Mouse (Mus musculus) hindbrain, embryonic 13.5 days (tissue): ENCODE measurements around the gene 2610528A11Rik. TPM values are rescaled to one million over a fixed set of nuclear protein-coding genes. Genes with fewer than 3 reads are reported as not detected.

Experiments used
- ATAC-seq: fragments of 200-750 bp; cut with Nextera tagmentation; 2 replicates; pipeline ENCODE4 v1.8.0; 2017; ENCODE audit warnings: moderate TSS enrichment; ENCODE audit not compliant: low FRiP score
- H3K27ac ChIP-seq: fragments of 300-500 bp; sonication (generic); 2 replicates; pipeline ENCODE4 v1.5.1; 2015; ENCODE audit warnings: inconsistent platforms, mild to moderate bottlenecking, moderate library complexity
- H3K27me3 ChIP-seq: fragments of 300-500 bp; sonication (generic); 2 replicates; pipeline ENCODE4 v1.6.1; 2015; ENCODE audit warnings: mild to moderate bottlenecking, inconsistent platforms
- H3K36me3 ChIP-seq: fragments of 300-500 bp; sonication (generic); 2 replicates; pipeline ENCODE4 v1.6.1; 2015; ENCODE audit warnings: mild to moderate bottlenecking, inconsistent platforms
- H3K4me1 ChIP-seq: fragments of 300-500 bp; sonication (generic); replicated peaks from 2 replicates; pipeline ENCODE4 v1.6.1; 2015; ENCODE audit warnings: inconsistent platforms
- H3K4me2 ChIP-seq: fragments of 300-500 bp; sonication (generic); 2 replicates; pipeline ENCODE4 v1.6.1; 2015; ENCODE audit warnings: inconsistent platforms, mild to moderate bottlenecking, moderate library complexity
- H3K4me3 ChIP-seq: fragments of 300-500 bp; sonication (generic); 2 replicates; pipeline ENCODE4 v1.5.1; 2015; ENCODE audit warnings: mild to moderate bottlenecking, inconsistent platforms
- H3K9ac ChIP-seq: fragments of 300-500 bp; sonication (generic); 2 replicates; pipeline ENCODE4 v1.6.1; 2015; ENCODE audit warnings: mild to moderate bottlenecking, inconsistent platforms
- H3K9me3 ChIP-seq: fragments of 300-500 bp; sonication (generic); 2 replicates; pipeline ENCODE4 v1.6.1; 2016; ENCODE audit warnings: inconsistent platforms
- WGBS: fragments of 180-500 bp; shearing (Covaris S2); methylation state at CpG from one replicate; pipeline ENCODE4 v1.1.7; 2015; 5-methylcytosine and 5-hydroxymethylcytosine counted together
- polyA plus RNA-seq: library from polyadenylated mRNA; unstranded; fragments of >200 nt; fragmentation: Nextera tagmentation; extraction: Ambion mirVana; gene quantifications from 2 replicates; pipeline ENCODE4 v1.2.1, GENCODE M21; 2015

The 2610528A11Rik gene
- polyA plus RNA-seq, 1 experiment from 2014 or later = 0.47 TPM

GRCm38 (mm10) chr14:37111371-37111770 is 2.5 kb downstream of the 2610528A11Rik start:
- no peaks in the 10 kb centered on the region for H3K9me3 ChIP-seq
- H3K27me3 ChIP-seq = no peaks in the 10 kb centered on the region
- ATAC-seq = no peak
- no peaks in the 10 kb centered on the region for H3K4me1 ChIP-seq
- H3K9ac ChIP-seq = no peak overlapping the region
- H3K27ac ChIP-seq = no peak overlapping the region
- no peak overlapping the region for H3K4me2 ChIP-seq
- H3K36me3 ChIP-seq = no peaks in the 10 kb centered on the region
- no peak overlapping the region for H3K4me3 ChIP-seq

GRCm38 (mm10) chr14:37110456-37110855 is 3.4 kb downstream of the 2610528A11Rik start:
- ATAC-seq = no peak
- H3K9ac ChIP-seq = no peak overlapping the region
- no peaks in the 10 kb centered on the region for H3K9me3 ChIP-seq
- no peaks in the 10 kb centered on the region for H3K36me3 ChIP-seq
- no peak overlapping the region for H3K27ac ChIP-seq
- 83% methylated on average over 2 of the region's 2 CpGs for WGBS
- H3K4me3 ChIP-seq = no peak overlapping the region
- H3K4me1 ChIP-seq = no peaks in the 10 kb centered on the region
- no peak overlapping the region for H3K4me2 ChIP-seq
- no peaks in the 10 kb centered on the region for H3K27me3 ChIP-seq

DNA sequence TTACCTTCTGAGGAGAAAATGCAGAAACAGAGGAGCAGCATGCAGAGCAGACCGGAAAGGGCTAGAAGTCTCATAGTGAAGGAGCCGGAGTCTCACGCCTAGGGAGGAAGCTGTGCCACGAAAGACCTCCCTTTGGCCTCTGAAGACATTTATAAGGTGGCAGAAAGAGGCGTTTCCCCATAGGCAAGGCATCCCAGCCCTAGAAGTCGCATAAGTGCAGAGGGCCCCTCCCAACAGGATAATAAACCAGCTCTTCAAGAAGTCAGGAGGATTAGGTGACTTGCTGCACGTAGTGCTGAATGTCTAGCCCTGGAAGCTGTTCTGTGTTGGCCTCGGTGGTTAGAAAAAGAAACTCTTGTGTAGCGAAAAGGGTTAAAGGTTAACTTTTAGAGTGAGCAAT is 3.8 kb downstream of the 2610528A11Rik start:
- ATAC-seq = no peak
- Histone ChIP-seq H3K4me2 (no peak overlapping the region), H3K4me3 (no peak overlapping the region), H3K9ac (no peak overlapping the region), H3K4me1 (no peaks in the 10 kb centered on the region), H3K36me3 (no peaks in the 10 kb centered on the region), H3K9me3 (no peaks in the 10 kb centered on the region), H3K27me3 (no peaks in the 10 kb centered on the region), H3K27ac (no peak overlapping the region)
- WGBS = 73% methylated on average over 9 of the region's 9 CpGs

DNA sequence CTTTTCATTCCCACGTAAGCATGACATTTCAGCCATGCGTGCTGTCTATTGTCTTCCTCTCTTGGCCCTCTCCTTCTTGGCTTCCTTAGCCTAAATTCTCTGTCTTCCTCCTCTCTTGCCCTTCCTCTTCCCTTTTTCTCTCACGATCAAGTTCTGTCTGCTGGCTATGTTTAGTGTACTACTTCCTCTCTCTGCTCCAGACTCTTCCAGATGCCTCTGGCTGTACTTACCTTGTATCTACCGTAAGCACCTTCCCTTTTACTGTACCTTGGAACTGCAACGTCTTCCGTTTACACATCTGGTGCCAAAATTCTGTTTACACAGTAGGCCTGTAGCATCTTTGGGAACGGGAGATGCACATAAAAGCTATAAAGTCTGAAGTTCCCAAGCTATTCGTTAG is 4.4 kb downstream of the 2610528A11Rik start:
- Histone ChIP-seq H3K36me3 (no peaks in the 10 kb centered on the region), H3K9ac (no peak overlapping the region), H3K9me3 (no peaks in the 10 kb centered on the region), H3K4me2 (no peak overlapping the region), H3K4me3 (no peak overlapping the region), H3K4me1 (no peaks in the 10 kb centered on the region), H3K27me3 (no peaks in the 10 kb centered on the region), H3K27ac (no peak overlapping the region)
- ATAC-seq = no peak
- WGBS = 90% methylated on average over 8 of the region's 8 CpGs

DNA sequence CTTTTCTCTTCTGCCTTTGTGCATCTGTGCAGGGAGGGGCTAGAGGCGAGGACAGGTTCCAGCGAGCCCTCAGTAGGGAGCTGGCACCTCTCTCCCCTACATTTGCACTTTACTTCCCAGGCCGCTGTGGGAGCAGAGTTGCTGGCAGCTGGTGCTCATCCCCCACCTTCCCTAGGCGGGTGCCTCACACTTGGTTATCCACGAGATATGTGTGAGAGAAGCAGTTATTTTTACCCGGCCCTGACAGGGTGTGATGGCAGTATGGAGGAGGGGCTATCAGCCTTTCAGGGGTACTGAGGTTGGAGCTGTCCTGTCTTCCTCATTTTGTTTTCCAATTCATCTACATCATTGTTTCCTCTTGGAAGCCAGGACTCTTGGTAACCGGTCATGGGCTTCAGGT is 8.0 kb downstream of the 2610528A11Rik start:
- Histone ChIP-seq H3K4me1 (no peaks in the 10 kb centered on the region), H3K27ac (no peak overlapping the region), H3K27me3 (0 out of 2 replicates have a peak, but pooled peaks cover 7% of the 10 kb centered on the region), H3K36me3 (no peaks in the 10 kb centered on the region), H3K9me3 (no peaks in the 10 kb centered on the region), H3K4me3 (no peak overlapping the region), H3K9ac (no peak overlapping the region), H3K4me2 (no peak overlapping the region)
- no peak for ATAC-seq
- 41% methylated on average over 7 of the region's 7 CpGs for WGBS

DNA sequence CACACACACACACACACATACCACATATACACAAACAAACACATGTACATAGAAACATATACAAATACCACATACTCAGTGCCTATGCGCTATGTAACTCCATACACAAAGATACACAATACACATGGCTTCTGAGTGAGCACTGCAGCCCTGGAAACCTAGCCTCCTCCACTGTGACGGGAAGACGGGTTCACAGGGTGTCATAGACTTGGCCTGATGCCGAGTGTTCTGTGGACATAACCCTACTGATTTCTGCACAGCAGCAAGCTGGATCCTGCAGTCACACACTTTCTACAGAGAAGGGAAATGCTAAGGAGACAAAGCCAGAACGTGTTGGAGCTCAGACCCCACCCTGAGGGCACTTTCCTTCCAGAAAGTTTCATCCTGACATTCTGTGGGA is 9.1 kb downstream of the 2610528A11Rik start:
- no peaks in the 10 kb centered on the region for H3K36me3 ChIP-seq
- H3K27me3 ChIP-seq = 0 out of 2 replicates have a peak, but pooled peaks cover 10% of the 10 kb centered on the region
- no peaks in the 10 kb centered on the region for H3K4me1 ChIP-seq
- no peak overlapping the region for H3K4me2 ChIP-seq
- H3K4me3 ChIP-seq = no peak overlapping the region
- 0 out of 2 replicates have a peak, but pooled peaks have one; percentile 24 for ATAC-seq
- H3K9ac ChIP-seq = no peak overlapping the region
- 66% methylated on average over 5 of the region's 5 CpGs for WGBS
- H3K27ac ChIP-seq = no peak overlapping the region
- no peaks in the 10 kb centered on the region for H3K9me3 ChIP-seq

- Histone ChIP-seq H3K9ac (no peak overlapping the region), H3K36me3 (no peaks in the 10 kb centered on the region), H3K4me1 (peaks cover 10% of the 10 kb centered on the region), H3K27me3 (peaks cover 29% of the 10 kb centered on the region), H3K4me2 (no peak overlapping the region), H3K4me3 (no peak overlapping the region), H3K27ac (no peak overlapping the region), H3K9me3 (no peaks in the 10 kb centered on the region)
- WGBS = 78% methylated on average over 3 of the region's 3 CpGs
- no peak for ATAC-seq
Measured at GRCm38 (mm10) chr14:37102484-37102883, 11.3 kb downstream of the 2610528A11Rik start.

DNA sequence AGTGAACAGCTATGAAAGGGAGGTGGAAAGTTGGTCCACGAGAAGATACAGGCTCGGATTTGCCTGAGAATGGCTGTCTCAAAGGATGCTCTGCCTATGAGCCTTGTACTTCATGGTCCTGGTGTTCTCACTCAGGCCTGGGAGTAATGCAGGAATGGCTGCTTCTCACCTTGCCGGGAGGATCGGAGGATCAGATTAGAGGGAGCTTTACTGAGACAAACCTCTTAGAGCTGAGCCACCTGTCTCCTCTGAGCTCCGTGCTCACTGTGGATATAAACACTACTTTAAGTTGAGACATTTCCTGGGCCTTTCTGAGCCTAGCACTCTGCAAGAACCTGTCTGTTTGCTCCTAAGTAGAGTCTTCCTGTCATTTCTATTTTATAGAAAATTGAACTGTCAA is 12.3 kb downstream of the 2610528A11Rik start:
- WGBS = 76% methylated on average over 5 of the region's 5 CpGs
- peaks cover 10% of the 10 kb centered on the region for H3K4me1 ChIP-seq
- no peak for ATAC-seq
- no peak overlapping the region for H3K27ac ChIP-seq
- H3K27me3 ChIP-seq = peaks cover 39% of the 10 kb centered on the region
- no peak overlapping the region for H3K4me3 ChIP-seq
- H3K36me3 ChIP-seq = no peaks in the 10 kb centered on the region
- H3K9me3 ChIP-seq = no peaks in the 10 kb centered on the region
- no peak overlapping the region for H3K4me2 ChIP-seq
- no peak overlapping the region for H3K9ac ChIP-seq

DNA sequence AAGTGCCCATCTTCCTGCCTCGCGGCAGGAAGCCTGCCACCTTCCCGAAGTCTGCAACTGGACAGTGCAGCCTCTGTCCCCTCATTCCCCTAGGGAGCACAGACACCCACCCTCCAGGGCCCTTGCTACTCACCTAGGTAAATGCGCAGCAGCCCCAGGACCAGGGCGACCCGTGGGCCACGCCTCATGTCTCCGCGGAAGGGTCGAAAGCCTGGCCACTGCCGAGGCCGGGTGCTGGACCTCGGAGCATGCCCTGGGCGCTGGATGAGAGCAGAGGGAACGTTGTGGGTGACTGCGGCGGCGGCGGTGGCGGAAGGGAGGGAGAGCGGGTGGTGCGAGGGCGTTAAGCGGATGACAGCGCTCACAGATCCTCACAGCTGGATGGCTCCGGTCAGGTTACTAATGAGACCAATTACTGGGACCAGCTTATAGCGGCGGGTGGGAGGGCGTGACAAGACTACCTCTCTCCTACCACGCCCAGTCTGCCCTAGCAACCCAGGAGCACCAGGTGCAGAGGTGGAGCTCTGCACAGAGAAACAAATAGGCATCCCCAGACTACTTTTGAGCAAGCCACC is 15.8 kb downstream of the 2610528A11Rik start, which contains the start of gene Cdhr1:
Gene Cdhr1, minus strand, starts transcription at position 392 of the 575 bp plus-strand sequence.
- H3K27me3 ChIP-seq = peaks cover 45% of the 10 kb centered on the region
- peak; percentile 67 for ATAC-seq
- no peak within 1 kb of the TSS for H3K27ac ChIP-seq
- H3K4me2 ChIP-seq = peak within 1 kb of the TSS; percentile 89
- peak within 1 kb of the TSS; percentile 48 for H3K4me3 ChIP-seq
- H3K4me1 ChIP-seq = peaks cover 10% of the 10 kb centered on the region
- H3K9me3 ChIP-seq = no peaks in the 10 kb centered on the region
- peak within 1 kb of the TSS; percentile 78 for H3K9ac ChIP-seq
- 1% methylated on average over 30 of the region's 30 CpGs for WGBS
- H3K36me3 ChIP-seq = no peaks in the 10 kb centered on the region

DNA sequence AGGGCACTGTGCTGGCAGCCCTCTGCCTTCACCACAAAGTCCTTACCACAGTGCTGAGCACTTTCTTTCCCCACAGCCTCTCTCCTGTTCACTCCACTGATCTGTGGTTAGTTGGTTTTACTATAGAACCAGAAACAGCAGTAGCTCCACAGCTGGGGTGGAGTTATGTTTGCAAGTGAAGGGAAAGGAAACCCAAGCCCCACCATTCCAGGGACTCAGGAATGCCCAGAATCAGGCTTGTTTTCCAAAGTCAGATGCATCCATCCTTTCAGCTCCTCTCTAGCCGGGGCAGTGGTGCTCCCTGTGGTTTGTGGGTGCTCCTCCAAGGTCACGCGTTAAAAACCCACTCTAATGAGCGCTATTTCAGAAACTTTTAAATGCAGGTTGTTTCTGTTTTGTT is 18.3 kb downstream of the 2610528A11Rik start:
- H3K9me3 ChIP-seq = no peaks in the 10 kb centered on the region
- 84% methylated on average over 4 of the region's 4 CpGs for WGBS
- no peak overlapping the region for H3K4me3 ChIP-seq
- no peak overlapping the region for H3K4me2 ChIP-seq
- no peak overlapping the region for H3K9ac ChIP-seq
- H3K27ac ChIP-seq = no peak overlapping the region
- ATAC-seq = no peak
- H3K36me3 ChIP-seq = no peaks in the 10 kb centered on the region
- H3K27me3 ChIP-seq = peaks cover 35% of the 10 kb centered on the region
- peaks cover 10% of the 10 kb centered on the region for H3K4me1 ChIP-seq

DNA sequence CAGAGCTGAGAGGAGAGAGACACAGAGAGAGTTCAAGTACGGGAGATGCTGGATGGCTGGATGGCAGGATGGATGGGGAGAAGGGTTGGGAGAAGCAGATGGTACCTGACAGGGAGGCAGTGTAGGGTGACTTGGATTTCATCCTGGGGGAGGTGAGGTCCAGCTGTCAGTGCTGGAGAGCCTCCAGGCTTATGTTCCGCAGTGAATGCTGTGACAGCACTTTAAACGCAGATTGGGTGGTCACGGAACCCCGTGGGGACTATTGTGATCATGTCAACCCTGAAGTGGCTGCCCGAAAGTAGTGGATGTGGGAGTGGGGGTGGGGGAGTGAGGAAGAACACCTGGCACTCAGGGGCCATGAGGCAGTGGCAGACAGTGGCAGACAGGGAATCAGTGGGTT is 19.4 kb downstream of the 2610528A11Rik start:
- ATAC-seq = peak; percentile 18; the same call in 1 of the 2 replicates
- Histone ChIP-seq H3K27ac (no peak overlapping the region), H3K27me3 (peaks cover 35% of the 10 kb centered on the region), H3K36me3 (no peaks in the 10 kb centered on the region), H3K4me3 (no peak overlapping the region), H3K9me3 (no peaks in the 10 kb centered on the region), H3K4me2 (no peak overlapping the region), H3K9ac (no peak overlapping the region), H3K4me1 (peaks cover 10% of the 10 kb centered on the region)
- WGBS = 56% methylated on average over 6 of the region's 6 CpGs

DNA sequence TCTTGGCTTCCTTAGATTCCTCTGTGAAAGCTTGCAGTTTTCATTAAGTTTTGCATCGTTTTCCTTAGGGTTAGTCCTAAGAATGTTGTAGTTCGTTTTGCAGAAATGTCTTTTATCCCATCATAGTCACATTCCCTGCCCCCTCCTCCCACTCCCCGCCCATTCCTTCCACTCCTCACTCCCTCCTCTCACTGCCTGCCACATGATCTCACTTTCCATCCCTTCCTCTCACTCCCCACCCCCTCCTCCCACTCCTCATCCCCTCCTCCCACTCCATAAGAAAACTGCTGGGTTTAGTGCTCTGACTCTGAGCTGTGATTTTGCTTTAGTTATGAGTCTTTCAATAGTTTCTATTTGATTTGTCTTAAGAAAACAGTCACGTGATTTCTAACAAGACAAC is 30.1 kb downstream of the 2610528A11Rik start:
- Histone ChIP-seq H3K4me1 (no peaks in the 10 kb centered on the region), H3K36me3 (no peaks in the 10 kb centered on the region), H3K27me3 (no peaks in the 10 kb centered on the region), H3K4me3 (no peak overlapping the region), H3K4me2 (no peak overlapping the region), H3K9me3 (no peaks in the 10 kb centered on the region), H3K27ac (no peak overlapping the region), H3K9ac (no peak overlapping the region)
- WGBS = 46% methylated on average over 4 of the region's 4 CpGs
- ATAC-seq = no peak

DNA sequence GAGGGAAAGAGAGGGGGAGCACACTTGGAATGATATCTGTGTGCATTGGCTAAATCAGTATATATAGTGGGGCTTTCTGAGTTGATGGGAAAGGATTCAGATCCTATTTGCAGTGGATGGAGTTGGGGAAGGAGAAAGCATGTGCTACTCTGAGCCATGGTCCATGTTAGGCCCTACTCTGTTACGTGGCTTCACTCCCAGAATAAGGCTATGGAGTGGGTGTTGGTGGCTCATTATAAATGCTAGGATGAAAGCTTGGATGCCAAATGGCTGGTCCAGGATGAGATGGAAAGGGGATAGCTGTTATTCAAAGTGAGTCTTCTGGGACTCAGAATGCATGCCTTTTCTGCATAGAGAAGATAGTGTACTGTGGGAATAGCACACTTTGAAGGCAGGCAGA is 33.1 kb downstream of the 2610528A11Rik start:
- H3K4me1 ChIP-seq = no peaks in the 10 kb centered on the region
- no peak for ATAC-seq
- H3K36me3 ChIP-seq = no peaks in the 10 kb centered on the region
- H3K4me2 ChIP-seq = no peak overlapping the region
- H3K9ac ChIP-seq = no peak overlapping the region
- H3K4me3 ChIP-seq = no peak overlapping the region
- H3K27ac ChIP-seq = no peak overlapping the region
- 86% methylated on average over 1 of the region's 1 CpGs for WGBS
- H3K9me3 ChIP-seq = no peaks in the 10 kb centered on the region
- no peaks in the 10 kb centered on the region for H3K27me3 ChIP-seq
